Mouse (Mus musculus) mesoderm, embryonic 11.5 days (tissue): ENCODE measurements around the gene Hist1h2bh.
"Not testable (repeated sequence)": the region's sequence is repeated elsewhere in the genome, so short reads cannot be mapped to it uniquely, and the experiment has no call there.

ENCODE experiments used
- DNase-seq: peaks from one replicate; pipeline ENCODE4 v3.0.0-alpha.2; 2012; ENCODE audit warnings: low read depth, low spot score

Gene Hist1h2bh

GRCm38 (mm10) chr13:23573898-23574524, 30.8 kb upstream of the Hist1h2bh start, which contains the start of the genes Hist1h2bf and Hist1h2ad:
Gene Hist1h2bf, minus strand, starts transcription at chr13:23574196.
Gene Hist1h2ad, plus strand, starts transcription at chr13:23574381.
- DNase-seq, result peak; percentile 97

GRCm38 (mm10) chr13:23573034-23573897, 30.1 kb upstream of the Hist1h2bh start:
- not testable (repeated sequence) for DNase-seq

GRCm38 (mm10) chr13:23572218-23573033, 29.2 kb upstream of the Hist1h2bh start:
- DNase-seq, result no peak

- not testable (repeated sequence) for DNase-seq
Observed at GRCm38 (mm10) chr13:23571504-23572217, 28.5 kb upstream of the Hist1h2bh start.

- peak; percentile 90 for DNase-seq
Observed at GRCm38 (mm10) chr13:23571022-23571503, 27.9 kb upstream of the Hist1h2bh start, which contains the start of the genes Hist1h2ae and Hist1h2bg. Gene Hist1h2ae, minus strand, starts transcription at chr13:23571220. Gene Hist1h2bg, plus strand, starts transcription at chr13:23571396.

- not testable (repeated sequence) for DNase-seq
Observed at GRCm38 (mm10) chr13:23570261-23571021, 27.2 kb upstream of the Hist1h2bh start.

DNA sequence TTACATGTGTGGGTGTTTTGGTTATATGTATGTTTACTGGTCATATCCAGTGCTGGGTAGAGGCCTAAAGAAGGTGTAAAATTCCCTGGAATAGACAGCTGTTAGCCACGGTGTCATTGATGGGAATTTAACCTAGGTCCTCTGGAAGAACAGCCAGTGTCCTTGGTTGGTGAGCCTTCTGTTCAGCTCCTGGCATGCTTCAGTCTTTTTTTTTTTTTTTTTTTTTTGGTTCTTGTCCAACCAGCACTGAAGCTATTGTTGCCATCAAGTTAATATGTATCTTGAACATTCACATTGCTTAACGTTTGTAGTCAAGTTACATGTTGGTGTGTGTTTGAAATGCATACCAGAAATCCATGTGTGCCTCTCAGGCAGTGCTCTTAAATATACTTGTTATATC, 21.3 kb upstream of the Hist1h2bh start:
- no peak for DNase-seq

- DNase-seq, result peak; percentile 82
Observed at GRCm38 (mm10) chr13:23562699-23563462, 19.7 kb upstream of the Hist1h2bh start.

- DNase-seq, result peak; percentile 98
Observed at GRCm38 (mm10) chr13:23561883-23562659, 18.9 kb upstream of the Hist1h2bh start, which contains the start of gene Hist1h3e. Gene Hist1h3e, minus strand, starts transcription at chr13:23562369.

- DNase-seq, result not testable (repeated sequence)
Observed at GRCm38 (mm10) chr13:23561531-23561882, 18.3 kb upstream of the Hist1h2bh start.

GRCm38 (mm10) chr13:23560699-23561098, 17.5 kb upstream of the Hist1h2bh start:
- DNase-seq, result not testable (repeated sequence)

DNA sequence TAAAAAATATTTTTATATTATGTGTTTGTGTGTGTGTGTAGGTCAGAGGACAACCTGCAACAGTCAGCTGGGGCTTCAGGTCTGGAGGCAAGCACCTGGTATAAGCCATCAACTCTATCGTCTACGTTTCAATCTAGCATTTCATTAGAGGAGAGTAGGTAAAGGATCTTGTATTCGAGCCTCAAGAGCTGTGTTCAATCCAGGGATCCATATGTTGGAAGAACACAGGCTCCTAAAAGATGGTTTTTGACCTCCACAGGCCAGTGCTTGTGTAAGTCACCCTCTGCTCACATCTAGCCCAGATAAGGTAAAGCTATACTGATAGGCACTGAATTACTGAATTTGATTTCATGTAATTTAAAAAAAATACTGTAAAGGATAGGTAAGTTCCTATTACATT, 13.7 kb upstream of the Hist1h2bh start:
- no peak for DNase-seq

GRCm38 (mm10) chr13:23555839-23556416, 12.7 kb upstream of the Hist1h2bh start:
- DNase-seq, result peak; percentile 92

- DNase-seq, result peak; percentile 88
Observed at GRCm38 (mm10) chr13:23554925-23555838, 12.0 kb upstream of the Hist1h2bh start.

GRCm38 (mm10) chr13:23554393-23554792, 11.2 kb upstream of the Hist1h2bh start:
- DNase-seq, result no peak

DNA sequence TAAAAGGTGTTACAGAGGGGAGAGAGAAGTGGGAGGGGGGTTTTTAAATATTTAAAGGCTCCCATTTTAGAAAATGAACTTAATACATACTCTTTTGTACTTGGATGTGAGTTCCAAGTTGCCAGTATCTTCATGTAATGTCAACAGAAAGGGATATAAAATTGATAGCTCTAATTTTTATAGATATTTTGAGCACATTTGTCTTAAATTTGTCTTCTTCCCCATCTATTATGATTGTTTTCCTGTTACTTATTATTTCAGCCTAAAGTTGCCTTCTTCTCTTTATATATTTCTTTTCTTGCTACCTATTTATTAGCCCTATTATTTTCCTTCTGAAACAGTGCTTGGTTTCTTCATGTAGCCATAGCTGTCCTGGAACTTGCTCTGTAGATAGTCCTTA, 9.8 kb upstream of the Hist1h2bh start, which contains the start of gene Hist1h1d:
Gene Hist1h1d (plus strand): TSS at position 301 of the 400 bp plus-strand sequence.
- no peak for DNase-seq
